Mouse (Mus musculus) cerebellum, adult 2 months (tissue): ENCODE results near the gene Agap1. TPM values are rescaled to one million over a fixed set of nuclear protein-coding genes. Genes with fewer than 3 reads are reported as not detected.

Experiments
- DNase-seq, 2 experiments: peaks; one replicate each; pipeline ENCODE4 v3.0.0; 2021
- H3K27ac ChIP-seq: fragments of 200-500 bp; 2 replicates; pipeline ENCODE4 v1.5.1; 2012; ENCODE audit warnings: low read length, control low read depth, inconsistent platforms; ENCODE audit not compliant: insufficient read depth
- H3K27me3 ChIP-seq: fragments of 200-500 bp; 2 replicates; pipeline ENCODE4 v1.6.1; 2012; ENCODE audit warnings: inconsistent platforms, mild to moderate bottlenecking, low read length, moderate library complexity; ENCODE audit not compliant: control insufficient read depth, insufficient read depth
- H3K4me1 ChIP-seq: fragments of 200-500 bp; 2 replicates; pipeline ENCODE4 v1.6.1; 2011; ENCODE audit warnings: low read length; ENCODE audit not compliant: control insufficient read depth, insufficient read depth
- H3K4me3 ChIP-seq: fragments of 200-500 bp; replicated peaks from 2 replicates; pipeline ENCODE3; 2011; ENCODE audit warnings: mild to moderate bottlenecking, low read depth, low read length, control low read depth; ENCODE audit not compliant: insufficient read depth
- CTCF ChIP-seq: fragments of 200-500 bp; IDR thresholded peaks from 2 replicates; pipeline ENCODE4 v1.5.1; 2011; ENCODE audit warnings: low read depth, mild to moderate bottlenecking, control low read depth, low read length, moderate library complexity, borderline replicate concordance; ENCODE audit not compliant: insufficient read depth
- POLR2A ChIP-seq: fragments of 200-500 bp; IDR thresholded peaks from 2 replicates; pipeline ENCODE4 v1.6.1; 2011; ENCODE audit warnings: low read length, control low read depth, borderline replicate concordance; ENCODE audit not compliant: insufficient read depth
- WGBS: fragments of 180-500 bp; shearing (Covaris S2); methylation state at CpG from one replicate; pipeline ENCODE4 v1.1.7; 2018; 5-methylcytosine and 5-hydroxymethylcytosine counted together
- polyA plus RNA-seq: library from polyadenylated mRNA; depleted of rRNA; stranded (reverse); fragments of >200 nt; gene quantifications from 2 replicates; pipeline ENCODE4 v1.2.3, GENCODE M21; 2012

The Agap1 gene
- polyA plus RNA-seq, 1 experiment: 82.9 TPM

DNA sequence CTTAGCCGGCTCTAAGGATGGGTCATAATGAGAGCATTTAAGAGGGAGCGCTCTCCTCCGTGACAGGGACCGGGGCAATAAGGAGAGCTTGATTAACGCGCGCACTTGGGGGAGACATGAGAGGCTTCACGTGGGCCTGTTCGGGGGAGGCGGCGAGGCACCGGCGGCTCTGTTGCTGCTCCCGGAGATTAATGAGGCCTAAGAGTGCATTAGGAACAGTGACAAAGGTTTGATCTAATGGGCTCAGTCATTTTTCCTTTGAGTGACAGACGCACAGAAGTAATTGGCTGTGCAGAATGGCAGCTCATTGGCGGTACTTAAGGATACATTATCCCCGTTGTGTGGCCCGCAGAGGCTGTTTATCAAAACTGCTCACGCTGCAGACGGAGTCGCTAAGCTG is 296.3 kb downstream of the Agap1 start:
- Histone ChIP-seq H3K4me1 (peaks cover 10% of the 10 kb centered on the region), H3K27me3 (no peaks in the 10 kb centered on the region), H3K4me3 (no peak overlapping the region), H3K27ac (no peak overlapping the region)
- 49% methylated on average over 21 of the region's 21 CpGs for WGBS
- no peak for TF ChIP-seq CTCF
- TF ChIP-seq POLR2A: no peak
- no peak for DNase-seq

DNA sequence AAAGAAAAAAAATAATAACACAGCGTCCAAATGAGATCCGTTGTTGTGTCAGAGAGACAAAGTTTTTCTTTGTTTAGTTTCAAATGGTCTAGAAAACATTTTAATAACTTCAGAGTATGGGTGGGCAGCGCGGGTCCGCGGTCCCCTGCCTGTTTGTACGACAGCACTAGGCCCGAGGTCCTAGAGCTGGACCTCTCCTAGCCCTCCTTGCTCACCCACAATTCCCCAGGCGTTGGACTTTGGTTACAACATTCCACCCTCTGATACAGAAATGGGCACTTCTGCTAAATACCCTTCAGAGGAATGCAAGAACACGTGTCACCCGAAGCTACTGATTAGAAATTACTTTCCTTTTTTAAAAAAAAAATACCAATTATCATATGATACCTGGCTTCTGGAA is 296.7 kb downstream of the Agap1 start:
- DNase-seq: no peak
- peaks cover 10% of the 10 kb centered on the region for H3K4me1 ChIP-seq
- TF ChIP-seq CTCF: no peak
- no peak for TF ChIP-seq POLR2A
- WGBS: 76% methylated on average over 11 of the region's 11 CpGs
- H3K27ac ChIP-seq: no peak overlapping the region
- H3K4me3 ChIP-seq: no peak overlapping the region
- no peaks in the 10 kb centered on the region for H3K27me3 ChIP-seq

DNA sequence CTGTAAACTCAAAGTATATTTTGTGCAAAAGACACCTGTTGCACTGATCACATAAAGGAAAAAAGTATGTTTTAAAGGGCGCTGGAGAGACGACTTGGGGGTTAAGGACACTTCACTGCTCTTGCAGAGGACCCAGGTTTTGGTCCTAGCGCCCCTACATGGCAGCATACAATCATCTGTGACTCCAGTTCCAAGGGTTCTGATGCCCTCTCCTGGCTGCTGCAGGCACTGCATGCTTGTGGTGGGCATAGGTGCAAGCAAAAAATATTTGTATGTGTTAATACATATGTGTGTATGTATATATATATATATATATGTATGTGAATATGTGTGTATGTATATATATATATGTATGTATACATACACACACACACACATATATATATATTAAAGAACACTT is 298.1 kb downstream of the Agap1 start:
- no peak overlapping the region for H3K27ac ChIP-seq
- WGBS: 94% methylated on average over 3 of the region's 3 CpGs
- no peak overlapping the region for H3K4me3 ChIP-seq
- DNase-seq: no peak
- TF ChIP-seq CTCF: peak; percentile 33; the same call in 1 of the 2 replicates
- TF ChIP-seq POLR2A: no peak
- H3K27me3 ChIP-seq: no peaks in the 10 kb centered on the region
- H3K4me1 ChIP-seq: peaks cover 10% of the 10 kb centered on the region

DNA sequence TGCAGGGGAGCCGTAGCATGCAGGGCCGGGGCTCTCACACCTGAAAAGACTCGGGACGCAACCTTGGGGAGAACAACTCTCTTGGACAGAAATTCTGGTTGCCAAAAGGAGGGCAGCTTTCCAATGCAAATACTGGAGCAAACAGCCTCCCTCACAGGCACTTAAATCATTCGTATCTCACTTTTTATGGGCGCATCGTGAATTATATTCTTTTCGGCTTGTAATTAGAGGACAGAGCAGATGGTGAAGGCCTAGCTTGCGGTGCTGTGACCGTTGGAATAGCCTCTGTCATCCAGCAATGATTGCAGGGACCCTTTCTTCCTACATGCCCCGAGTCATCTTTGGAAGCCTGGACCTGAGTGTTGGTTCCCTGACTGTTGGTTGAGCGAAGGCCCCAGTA is 300.8 kb downstream of the Agap1 start:
- H3K27ac ChIP-seq: no peak overlapping the region
- TF ChIP-seq POLR2A (no peak), CTCF (no peak)
- H3K4me1 ChIP-seq: peaks cover 3% of the 10 kb centered on the region
- WGBS: 41% methylated on average over 12 of the region's 12 CpGs
- H3K27me3 ChIP-seq: no peaks in the 10 kb centered on the region
- no peak overlapping the region for H3K4me3 ChIP-seq
- no peak for DNase-seq

DNA sequence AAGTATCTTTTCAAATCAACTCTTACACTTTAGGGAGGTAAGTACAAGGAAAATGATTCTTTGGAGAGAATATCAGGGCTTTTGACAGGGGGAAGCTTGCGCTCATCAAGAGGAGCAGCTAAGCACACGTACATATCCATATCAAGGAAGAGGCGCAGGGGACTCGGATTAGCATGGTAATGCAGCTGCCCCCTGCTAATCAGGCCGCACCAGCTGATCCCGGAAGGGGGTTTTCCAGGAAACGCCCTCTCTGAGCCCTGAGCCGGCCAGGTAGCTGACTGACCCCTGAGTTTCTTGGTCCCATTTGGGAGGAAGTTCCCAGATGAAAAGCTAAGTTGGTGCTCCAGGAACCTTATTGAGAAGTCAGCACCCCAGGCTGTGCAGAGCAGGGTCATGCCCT is 301.8 kb downstream of the Agap1 start:
- peaks cover 3% of the 10 kb centered on the region for H3K4me1 ChIP-seq
- 73% methylated on average over 8 of the region's 8 CpGs for WGBS
- TF ChIP-seq POLR2A: no peak
- TF ChIP-seq CTCF: no peak
- no peak for DNase-seq
- no peak overlapping the region for H3K4me3 ChIP-seq
- H3K27ac ChIP-seq: no peak overlapping the region
- H3K27me3 ChIP-seq: no peaks in the 10 kb centered on the region

DNA sequence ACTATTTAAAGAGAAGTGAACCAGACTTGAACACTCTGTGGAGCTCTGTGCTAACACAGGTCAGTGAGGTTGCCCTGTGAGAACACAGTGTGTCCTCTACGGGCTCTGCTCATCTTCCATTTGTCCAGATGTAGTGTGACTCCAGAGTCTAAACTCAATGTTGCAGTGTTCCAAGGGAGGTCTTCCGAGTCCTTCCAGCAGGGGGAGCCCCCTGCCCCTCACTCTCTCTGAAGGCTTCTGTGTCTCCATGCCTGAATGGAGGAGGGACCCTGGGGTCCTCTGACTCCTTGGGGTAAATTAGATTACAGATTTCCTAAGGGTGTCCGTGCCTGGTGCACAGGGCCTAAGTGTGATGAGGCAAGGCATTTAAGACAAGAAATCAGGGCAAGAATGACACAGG is 302.9 kb downstream of the Agap1 start:
- no peak for TF ChIP-seq CTCF
- no peak for TF ChIP-seq POLR2A
- Histone ChIP-seq H3K27me3 (no peaks in the 10 kb centered on the region), H3K27ac (no peak overlapping the region), H3K4me3 (no peak overlapping the region), H3K4me1 (peaks cover 7% of the 10 kb centered on the region)
- WGBS: 70% methylated on average over 3 of the region's 3 CpGs
- DNase-seq: no peak

DNA sequence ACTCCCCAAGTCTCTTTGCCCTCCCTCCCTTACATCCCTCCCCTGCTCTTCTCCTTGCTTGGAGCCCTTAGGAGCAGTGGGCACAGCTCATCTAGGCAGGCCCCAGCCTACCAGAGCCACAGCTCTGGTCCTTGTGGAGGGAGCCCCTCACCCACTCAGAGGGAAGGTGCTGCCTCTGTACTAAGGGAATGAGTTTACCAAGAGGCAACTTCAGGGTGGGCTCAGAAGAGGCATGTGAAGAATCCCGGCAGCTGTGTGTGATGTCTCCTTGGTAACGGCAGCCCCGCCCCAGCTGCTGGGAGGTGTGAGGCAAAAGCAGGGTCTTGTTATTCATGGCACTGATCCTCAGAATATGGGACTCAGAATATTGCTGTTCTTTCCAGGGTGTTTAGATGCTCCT is 309.3 kb downstream of the Agap1 start:
- H3K27ac ChIP-seq: no peak overlapping the region

DNA sequence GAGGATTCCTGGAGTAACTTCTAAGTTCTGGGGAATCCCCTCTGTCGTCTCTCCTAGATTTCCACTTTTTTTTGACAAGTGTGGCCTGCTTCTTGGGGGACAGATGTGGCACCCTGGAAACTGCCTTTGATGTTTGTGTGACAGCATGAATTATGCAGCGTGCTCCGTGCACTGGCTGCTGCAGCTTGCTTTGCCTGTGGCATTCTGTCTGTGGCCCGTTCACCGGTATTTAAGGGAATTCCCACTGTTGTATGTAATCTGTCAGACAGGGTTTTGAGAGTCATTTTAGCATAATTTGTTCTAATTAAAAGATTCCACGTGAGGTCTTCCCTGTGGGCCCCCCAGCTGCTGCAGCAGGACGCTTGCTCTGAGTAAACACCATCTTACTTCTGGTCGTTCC is 312.3 kb downstream of the Agap1 start:
- Histone ChIP-seq H3K27me3 (no peaks in the 10 kb centered on the region), H3K27ac (no peak overlapping the region), H3K4me3 (no peak overlapping the region), H3K4me1 (peaks cover under 1% of the 10 kb centered on the region; the same call in 1 of the 2 replicates)
- WGBS: 57% methylated on average over 8 of the region's 8 CpGs
- TF ChIP-seq POLR2A: no peak
- TF ChIP-seq CTCF: no peak
- no peak for DNase-seq

More for the DNA sequence above, 309.3 kb downstream of the Agap1 start:
- no peak for TF ChIP-seq POLR2A
- no peak for TF ChIP-seq CTCF
- 48% methylated on average over 3 of the region's 3 CpGs for WGBS
- Histone ChIP-seq H3K4me3 (no peak overlapping the region), H3K27me3 (no peaks in the 10 kb centered on the region), H3K4me1 (peaks cover 3% of the 10 kb centered on the region; the same call in 1 of the 2 replicates)
- no peak for DNase-seq

DNA sequence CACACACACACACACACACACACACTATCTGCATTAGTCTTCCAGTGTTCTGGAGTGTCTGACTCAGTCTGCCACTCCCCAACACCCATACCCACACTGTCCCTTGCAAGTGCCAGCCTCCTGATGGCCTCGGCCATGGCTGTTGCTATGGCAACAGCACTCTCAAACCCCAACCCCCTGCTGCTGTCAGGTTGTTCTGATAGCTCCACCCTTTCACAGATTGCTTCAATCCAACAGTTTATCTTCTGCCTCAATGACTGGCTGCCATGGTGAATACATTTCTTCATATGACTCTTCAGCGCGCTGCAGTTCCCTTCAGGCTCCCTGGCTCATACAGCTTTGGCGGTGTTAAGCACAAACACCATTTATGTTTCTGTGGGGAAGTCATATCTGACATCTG is 315.0 kb downstream of the Agap1 start:
- Histone ChIP-seq H3K4me3 (no peak overlapping the region), H3K27ac (no peak overlapping the region), H3K27me3 (no peaks in the 10 kb centered on the region), H3K4me1 (no peaks in the 10 kb centered on the region; the same call in 1 of the 2 replicates)
- 76% methylated on average over 4 of the region's 4 CpGs for WGBS
- DNase-seq: no peak
- TF ChIP-seq POLR2A (no peak), CTCF (no peak)
